Mouse (Mus musculus) ES-E14 (cell line): ENCODE data around the gene Dctn5. TPM values are rescaled to one million over a fixed set of nuclear protein-coding genes. Genes with fewer than 3 reads are reported as not detected.

Source experiments
- DNase-seq: peaks from one replicate; pipeline ENCODE4 v3.0.0-alpha.2; 2013; ENCODE audit warnings: low read depth, low spot score
- H3K27ac ChIP-seq: 2 replicates; pipeline ENCODE4 v1.5.1; 2012; ENCODE audit warnings: low read depth, mild to moderate bottlenecking, low read length, moderate library complexity, mixed read lengths; ENCODE audit not compliant: poor library complexity, insufficient read depth, severe bottlenecking
- H3K36me3 ChIP-seq: 2 replicates; pipeline ENCODE4 v1.6.1; 2012; ENCODE audit warnings: mild to moderate bottlenecking, low read length, moderate library complexity, mixed read lengths; ENCODE audit not compliant: control insufficient read depth, poor library complexity, insufficient read depth, severe bottlenecking
- H3K4me1 ChIP-seq, 2 experiments: fragments of 150-350 bp in 1 of 2; sonication (generic) in 1 of 2; 2 replicates each; pipeline ENCODE4 v1.6.1; 2012; ENCODE audit warnings: low read length in 2 of 2, mild to moderate bottlenecking in 1 of 2, mixed read lengths in 1 of 2; ENCODE audit not compliant: control insufficient read depth in 2 of 2, insufficient read depth in 2 of 2, poor library complexity in 1 of 2
- H3K4me3 ChIP-seq, 2 experiments: fragments of 150-350 bp in 1 of 2; sonication (generic) in 1 of 2; 2 replicates each; pipeline ENCODE4 v1.5.1; 2012; ENCODE audit warnings: low read length in 2 of 2, low read depth in 1 of 2, mild to moderate bottlenecking in 1 of 2, mixed read lengths in 1 of 2; ENCODE audit not compliant: insufficient read depth in 1 of 2, poor library complexity in 1 of 2, severe bottlenecking in 1 of 2
- H3K9ac ChIP-seq: 2 replicates; pipeline ENCODE4 v1.6.1; 2012; ENCODE audit warnings: low read depth, mild to moderate bottlenecking, low read length, mixed read lengths; ENCODE audit not compliant: poor library complexity, insufficient read depth, severe bottlenecking
- H3K9me3 ChIP-seq: fragments of 150-350 bp; sonication (generic); 2 replicates; pipeline ENCODE4 v1.6.1; 2012; ENCODE audit warnings: low read depth, mild to moderate bottlenecking, low read length; ENCODE audit not compliant: control insufficient read depth, insufficient read depth
- CHD2 ChIP-seq: IDR thresholded peaks from 2 replicates; pipeline ENCODE4 v1.6.1; 2014; ENCODE audit warnings: mild to moderate bottlenecking, low read depth, low read length, inconsistent platforms
- HCFC1 ChIP-seq: IDR thresholded peaks from 2 replicates; pipeline ENCODE4 v1.6.1; 2012; ENCODE audit warnings: low read length, inconsistent platforms, borderline replicate concordance; ENCODE audit not compliant: insufficient read depth
- MAFK ChIP-seq: IDR thresholded peaks from 2 replicates; pipeline ENCODE4 v1.6.1; 2014; ENCODE audit warnings: mild to moderate bottlenecking, low read depth, low read length, inconsistent platforms; ENCODE audit not compliant: insufficient read depth
- ZC3H11A ChIP-seq: IDR thresholded peaks from 2 replicates; pipeline ENCODE4 v1.6.1; 2012; ENCODE audit warnings: low read depth, mild to moderate bottlenecking, inconsistent platforms, low read length, borderline replicate concordance
- ZNF384 ChIP-seq: IDR thresholded peaks from 2 replicates; pipeline ENCODE4 v1.6.1; 2012; ENCODE audit warnings: low read depth, low read length, inconsistent platforms
- in situ Hi-C, 2 experiments: fragments of 600-800 bp; cut with MboI; formaldehyde crosslinking; loops; one replicate each; pipeline ENCODE4 v1.15.1; 2025; ENCODE audit warnings: low sequenced_read_pairs in 2 of 2, inconsistent platforms in 1 of 2; ENCODE audit not compliant: unreplicated experiment in 2 of 2
- total RNA-seq: library from RNA; depleted of rRNA; stranded (reverse); fragments of 300-350 nt; gene quantifications from 2 replicates; pipeline ENCODE4 v1.2.3, GENCODE M21; 2012; rRNA removed

Gene Dctn5
- 34.8 and 46.0 TPM in 2 replicates for total RNA-seq

DNA sequence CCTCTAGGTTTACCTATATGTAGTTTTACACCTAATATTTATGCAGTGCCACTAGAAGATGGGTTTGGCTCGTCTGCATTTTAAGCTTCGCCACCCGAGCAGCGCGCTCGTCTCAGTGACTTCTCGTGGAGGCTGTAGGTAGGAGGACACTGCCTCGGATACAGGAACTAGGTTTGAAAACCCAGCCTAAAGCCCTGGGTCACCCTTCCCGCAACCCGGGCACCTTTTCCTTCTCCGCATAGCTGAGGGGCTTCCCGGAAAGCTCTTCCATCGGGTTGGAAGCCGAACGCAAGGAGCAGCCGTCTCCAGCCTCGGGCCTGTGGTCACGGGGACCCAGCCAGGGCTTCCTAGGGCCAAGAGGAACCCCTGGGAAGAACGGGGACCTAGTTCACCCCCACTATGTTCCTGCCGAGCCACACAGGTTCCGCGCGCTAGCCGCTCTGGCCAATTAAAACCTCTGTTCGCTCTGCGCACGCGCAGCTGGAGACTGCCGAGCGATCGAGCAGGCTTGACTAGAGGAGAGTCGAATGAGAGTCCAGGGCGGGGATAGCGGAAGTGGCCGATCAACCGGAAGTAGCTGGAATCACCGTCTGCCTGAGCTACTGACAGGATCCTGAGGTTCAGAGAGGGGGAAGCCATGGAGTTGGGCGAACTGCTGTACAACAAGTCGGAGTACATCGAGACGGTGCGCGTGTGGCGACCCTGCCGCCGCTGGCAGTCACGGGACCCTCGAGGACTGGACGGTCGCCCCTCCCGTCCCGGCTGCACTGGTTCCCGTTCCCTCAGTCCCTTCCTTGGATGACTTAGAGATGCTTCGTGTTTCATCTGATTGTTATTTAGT is at the start of gene Dctn5, which contains the start of gene Palb2:
TSS of gene Dctn5 (plus strand) at position 545 of the 841 bp plus-strand sequence.
TSS of gene Palb2 (minus strand) at position 489 of the 841 bp plus-strand sequence.
- Histone ChIP-seq H3K9ac (peak within 1 kb of the TSS; percentile 97), H3K36me3 (peaks cover 7% of the 10 kb centered on the region), H3K9me3 (no peaks in the 10 kb centered on the region), H3K4me3 (peak within 1 kb of the TSS; percentile 76 to 89), H3K4me1 (peaks cover 0 to 3% of the 10 kb centered on the region in 2 experiments; a peak in 1 of 4 replicates), H3K27ac (peak within 1 kb of the TSS; percentile 62; the same call in 1 of the 2 replicates)
- DNase-seq = peak; percentile 98
- in situ Hi-C loops = no loop called here
- TF ChIP-seq ZC3H11A (no peak), HCFC1 (peak; percentile 90), ZNF384 (no peak), CHD2 (peak; percentile 71; the same call in 1 of the 2 replicates)

DNA sequence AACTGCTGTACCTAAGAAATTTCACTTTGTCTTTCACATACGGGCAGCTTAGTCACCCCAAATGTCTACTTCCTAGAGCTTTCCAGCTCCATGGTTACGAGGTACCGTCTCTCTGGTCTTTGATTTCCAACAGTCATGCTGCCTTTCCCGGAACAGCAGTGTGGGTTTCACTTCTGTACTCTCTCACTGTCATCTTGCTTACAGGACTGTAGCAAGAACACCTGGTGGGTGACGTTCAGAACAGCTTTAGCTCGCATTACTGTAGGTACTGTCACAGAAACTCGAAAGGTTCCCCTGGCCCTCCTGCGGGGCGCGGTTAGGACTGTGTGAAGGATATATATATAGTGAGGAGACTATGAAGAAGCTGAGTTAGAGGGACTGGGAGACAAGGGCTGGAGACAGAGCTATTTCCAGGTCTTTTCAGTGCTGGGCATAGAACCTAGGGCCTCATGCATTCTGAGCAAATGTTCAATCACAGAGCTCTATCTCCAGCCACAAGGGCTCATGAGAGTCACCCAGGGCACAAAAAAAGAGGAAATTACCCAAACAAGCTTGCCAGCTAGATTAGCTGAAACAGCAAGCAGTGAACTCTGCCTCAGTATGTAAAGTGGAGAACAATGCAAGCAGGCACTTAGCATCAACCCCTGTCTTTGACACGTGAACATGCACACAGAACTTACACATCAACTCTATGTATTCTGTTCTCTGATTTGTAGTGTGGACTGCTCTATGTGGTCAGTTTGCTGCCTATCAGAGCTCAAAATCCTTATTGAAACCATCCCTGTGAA is 45.5 kb upstream of the Dctn5 start:
- Histone ChIP-seq H3K4me3 (no peak overlapping the region), H3K9ac (no peak overlapping the region), H3K9me3 (no peaks in the 10 kb centered on the region), H3K4me1 (no peaks in the 10 kb centered on the region), H3K36me3 (peaks cover 28% of the 10 kb centered on the region), H3K27ac (no peak overlapping the region)
- in situ Hi-C loops = no loop called here
- TF ChIP-seq HCFC1 (no peak), CHD2 (no peak), MAFK (no peak), ZC3H11A (no peak), ZNF384 (no peak)
- no peak for DNase-seq

GRCm38 (mm10) chr7:122094564-122095330 is 38.1 kb upstream of the Dctn5 start:
- Histone ChIP-seq H3K4me3 (no peak overlapping the region), H3K4me1 (no peaks in the 10 kb centered on the region; a peak in 1 of 4 replicates), H3K9ac (no peak overlapping the region), H3K9me3 (no peaks in the 10 kb centered on the region), H3K36me3 (peaks cover 46% of the 10 kb centered on the region), H3K27ac (no peak overlapping the region)
- in situ Hi-C loops = no loop called here
- TF ChIP-seq ZNF384 (no peak), ZC3H11A (no peak), CHD2 (no peak), HCFC1 (no peak), MAFK (no peak)
- no peak for DNase-seq

DNA sequence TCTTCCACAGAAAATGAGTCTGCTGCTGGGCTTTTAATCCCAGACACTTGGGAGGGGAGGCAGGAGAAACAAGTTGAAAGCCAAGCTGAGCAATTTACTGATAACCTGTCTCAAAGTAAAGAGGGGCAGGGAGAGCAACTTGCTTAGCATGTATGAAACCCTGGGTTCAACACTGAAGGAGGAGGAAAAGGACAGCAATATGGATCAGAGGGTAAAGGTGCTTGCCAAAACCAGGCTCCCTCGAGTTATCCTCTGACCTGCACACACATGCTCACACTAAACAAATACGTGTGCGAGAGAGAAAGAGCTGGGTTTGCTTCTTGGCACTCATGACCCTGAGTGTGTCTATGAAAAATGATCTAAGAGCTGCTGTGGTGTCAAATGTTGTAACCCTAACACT is 34.8 kb upstream of the Dctn5 start:
- H3K4me1 ChIP-seq = no peaks in the 10 kb centered on the region; a peak in 1 of 4 replicates
- H3K4me3 ChIP-seq = no peak overlapping the region
- peaks cover 30% of the 10 kb centered on the region for H3K36me3 ChIP-seq
- TF ChIP-seq CHD2 (no peak), HCFC1 (no peak), ZNF384 (no peak), MAFK (no peak), ZC3H11A (no peak)
- no peak overlapping the region for H3K9ac ChIP-seq
- no peak for DNase-seq
- in situ Hi-C loops = no loop called here
- no peak overlapping the region for H3K27ac ChIP-seq
- no peaks in the 10 kb centered on the region for H3K9me3 ChIP-seq
